Mouse (Mus musculus): ENCODE results near the gene Atad5. TPM values are rescaled to one million over a fixed set of nuclear protein-coding genes. Genes with fewer than 3 reads are reported as not detected.
"Not testable (repeated sequence)": the region's sequence is repeated elsewhere in the genome, so short reads cannot be mapped to it uniquely, and the experiment has no call there.

Atad5 gene
- polyA plus RNA-seq, 1 experiment from 2014 or later, result 8.2 TPM

GRCm38 (mm10) chr11:80181021-80181749 is 92.0 kb downstream of the Atad5 start:
- H3K4me1 ChIP-seq (replicated peaks; ENCODE audit: control insufficient read depth, insufficient read depth, low read length), result no peaks in the 10 kb centered on the region
- H3K4me2 ChIP-seq (ENCODE audit: low read length), result no peak overlapping the region
- no peaks in the 10 kb centered on the region for H3K9me3 ChIP-seq (ENCODE audit: control insufficient read depth, low read length)
- no peak for ATAC-seq
- H3K27me3 ChIP-seq (replicated peaks; ENCODE audit: control insufficient read depth, insufficient read depth, low read length), result no peaks in the 10 kb centered on the region
- no peak overlapping the region for H3K27ac ChIP-seq (ENCODE audit: low read length)
- H3K4me3 ChIP-seq (replicated peaks; ENCODE audit: low read length), result no peak overlapping the region
- no peak overlapping the region for H3K9ac ChIP-seq (replicated peaks; ENCODE audit: low read depth, low read length)
- WGBS, result 82% methylated on average over 5 of the region's 5 CpGs
- H3K36me3 ChIP-seq (ENCODE audit: control insufficient read depth, insufficient read depth), result no peaks in the 10 kb centered on the region

GRCm38 (mm10) chr11:80183054-80183704 is 94.0 kb downstream of the Atad5 start:
- H3K9ac ChIP-seq (replicated peaks; ENCODE audit: low read depth, low read length), result peak overlapping the region; percentile 49
- H3K4me2 ChIP-seq (ENCODE audit: low read length), result peak overlapping the region; percentile 67
- H3K9me3 ChIP-seq (ENCODE audit: control insufficient read depth, low read length); H3K27me3 ChIP-seq (replicated peaks; ENCODE audit: control insufficient read depth, insufficient read depth, low read length); ATAC-seq; H3K4me1 ChIP-seq (replicated peaks; ENCODE audit: control insufficient read depth, insufficient read depth, low read length); H3K36me3 ChIP-seq (ENCODE audit: control insufficient read depth, insufficient read depth); H3K27ac ChIP-seq (ENCODE audit: low read length): not testable (repeated sequence)
- peak overlapping the region; percentile 48 for H3K4me3 ChIP-seq (replicated peaks; ENCODE audit: low read length)
- 47% methylated on average over 12 of the region's 12 CpGs for WGBS

- H3K36me3 ChIP-seq (ENCODE audit: control insufficient read depth, insufficient read depth), result no peaks in the 10 kb centered on the region
- H3K27ac ChIP-seq (ENCODE audit: low read length), result no peak within 1 kb of the TSS
- H3K9ac ChIP-seq (replicated peaks; ENCODE audit: low read depth, low read length), result peak within 1 kb of the TSS; percentile 49
- WGBS, result under 1% methylated on average over 33 of the region's 33 CpGs
- ATAC-seq, result peak; percentile 55; the same call in 1 of the 2 replicates
- no peaks in the 10 kb centered on the region for H3K27me3 ChIP-seq (replicated peaks; ENCODE audit: control insufficient read depth, insufficient read depth, low read length)
- no peaks in the 10 kb centered on the region for H3K4me1 ChIP-seq (replicated peaks; ENCODE audit: control insufficient read depth, insufficient read depth, low read length)
- H3K9me3 ChIP-seq (ENCODE audit: control insufficient read depth, low read length), result no peaks in the 10 kb centered on the region
- H3K4me3 ChIP-seq (replicated peaks; ENCODE audit: low read length), result peak within 1 kb of the TSS; percentile 48
- peak within 1 kb of the TSS; percentile 67 for H3K4me2 ChIP-seq (ENCODE audit: low read length)
Observed at GRCm38 (mm10) chr11:80183705-80184255, 94.6 kb downstream of the Atad5 start, which contains the start of gene Rnf135. Rnf135 (plus strand) TSS chr11:80183851.

GRCm38 (mm10) chr11:80184531-80185071 is 95.4 kb downstream of the Atad5 start:
- Histone ChIP-seq H3K4me2 (ENCODE audit: low read length) (no peak overlapping the region; the same call in 1 of the 2 replicates), H3K36me3 (ENCODE audit: control insufficient read depth, insufficient read depth) (no peaks in the 10 kb centered on the region), H3K27me3 (replicated peaks; ENCODE audit: control insufficient read depth, insufficient read depth, low read length) (no peaks in the 10 kb centered on the region), H3K4me3 (replicated peaks; ENCODE audit: low read length) (no peak overlapping the region; the same call in 1 of the 2 replicates), H3K4me1 (replicated peaks; ENCODE audit: control insufficient read depth, insufficient read depth, low read length) (no peaks in the 10 kb centered on the region), H3K27ac (ENCODE audit: low read length) (no peak overlapping the region), H3K9ac (replicated peaks; ENCODE audit: low read depth, low read length) (no peak overlapping the region), H3K9me3 (ENCODE audit: control insufficient read depth, low read length) (no peaks in the 10 kb centered on the region)
- ATAC-seq, result no peak
- 90% methylated on average over 6 of the region's 6 CpGs for WGBS

Other genes starting within 250 kb of the Atad5 start
- 49.8 and 57.3 TPM in 2 replicates for gene Utp6, start 127.0 kb upstream of the Atad5 start, polyA plus RNA-seq (2015; fragmentation: Nextera tagmentation; extraction: Ambion mirVana)
- 17.5 and 19.2 TPM in 2 replicates for gene Suz12, start 96.3 kb upstream of the Atad5 start, polyA plus RNA-seq (2015; fragmentation: Nextera tagmentation; extraction: Ambion mirVana)
- 15.8 and 22.0 TPM in 2 replicates for gene Crlf3, start 8.4 kb upstream of the Atad5 start, polyA plus RNA-seq (2015; fragmentation: Nextera tagmentation; extraction: Ambion mirVana)
- 24.9 and 27.2 TPM in 2 replicates for gene Tefm, start 52.8 kb downstream of the Atad5 start, polyA plus RNA-seq (2015; fragmentation: Nextera tagmentation; extraction: Ambion mirVana)
- 2.9 and 3.0 TPM in 2 replicates for gene Adap2, start 64.7 kb downstream of the Atad5 start, polyA plus RNA-seq (2015; fragmentation: Nextera tagmentation; extraction: Ambion mirVana)
- 3.1 and 3.4 TPM in 2 replicates for gene Rnf135, start 94.5 kb downstream of the Atad5 start, polyA plus RNA-seq (2015; fragmentation: Nextera tagmentation; extraction: Ambion mirVana)
- gene Rhot1, start 119.6 kb downstream of the Atad5 start, polyA plus RNA-seq (2015; fragmentation: Nextera tagmentation; extraction: Ambion mirVana), result 79.5 and 82.6 TPM in 2 replicates
- 12.2 and 13.5 TPM in 2 replicates for gene Rhbdl3, start 211.5 kb downstream of the Atad5 start, polyA plus RNA-seq (2015; fragmentation: Nextera tagmentation; extraction: Ambion mirVana)